ENCODE assay signal across 8 mouse cellular contexts in genomic region chr12:81484212-81484611, GRCm38 (mm10). TPM values are rescaled to one million over a fixed set of nuclear protein-coding genes. Genes with fewer than 3 reads are reported as not detected.
DNase-seq lines count a peak whose midpoint lies in the region; ATAC-seq and TF ChIP-seq lines count a peak whose summit lies in the region.

No protein-coding gene starts in this region.

- no peak overlapping the region for H3K27ac ChIP-seq in cerebellum, adult 2 months (ENCODE audit: insufficient read depth, low read length)
- H3K27ac ChIP-seq in limb, embryonic 14.5 days (replicated peaks; ENCODE audit: low read depth, low read length), result peak overlapping the region; percentile 92

- no peak for ATAC-seq in limb, embryonic 14.5 days (ENCODE audit: low FRiP score, low read depth)

- H3K9me3 ChIP-seq in limb, embryonic 14.5 days (ENCODE audit: control insufficient read depth, low read length), result no peaks in the 10 kb centered on the region

- peak overlapping the region; percentile 82 for H3K4me3 ChIP-seq in cerebellum, adult 2 months (replicated peaks; ENCODE audit: insufficient read depth, low read depth, low read length)
- peak overlapping the region; percentile 73 for H3K4me3 ChIP-seq in limb, embryonic 14.5 days (replicated peaks; ENCODE audit: low read length)

- no peak for TF ChIP-seq POLR2A in cerebellum, adult 2 months (IDR thresholded peaks at IDR 0.05; ENCODE audit: borderline replicate concordance, insufficient read depth, low read length)
- no peak for TF ChIP-seq POLR2A in limb, embryonic 14.5 days (IDR thresholded peaks at IDR 0.05; ENCODE audit: borderline replicate concordance, extremely low read depth, insufficient read depth, insufficient read length)

- no peak for TF ChIP-seq CTCF in cerebellum, adult 2 months (IDR thresholded peaks at IDR 0.05; ENCODE audit: borderline replicate concordance, insufficient read depth, low read depth, low read length)

- no peaks in the 10 kb centered on the region for H3K4me1 ChIP-seq in cerebellum, adult 2 months (ENCODE audit: control insufficient read depth, insufficient read depth, low read length)
- 0 out of 2 replicates have a peak, but pooled peaks cover 2% of the 10 kb centered on the region for H3K4me1 ChIP-seq in limb, embryonic 14.5 days (ENCODE audit: control insufficient read depth, insufficient read depth, low read length)

- 1% methylated on average over 7 of the region's 7 CpGs for WGBS in cerebellum, adult 2 months
- 2% methylated on average over 7 of the region's 7 CpGs for WGBS in limb, embryonic 14.5 days

- H3K9ac ChIP-seq in limb, embryonic 14.5 days (ENCODE audit: low read depth, low read length, severe bottlenecking), result peak overlapping the region; percentile 67

- peak overlapping the region; percentile 65 for H3K4me2 ChIP-seq in limb, embryonic 14.5 days (replicated peaks; ENCODE audit: low read depth, low read length, severe bottlenecking)

- no peaks in the 10 kb centered on the region for H3K27me3 ChIP-seq in cerebellum, adult 2 months (ENCODE audit: control insufficient read depth, insufficient read depth, low read length)
- no peaks in the 10 kb centered on the region for H3K27me3 ChIP-seq in limb, embryonic 14.5 days (ENCODE audit: control insufficient read depth, insufficient read depth, low read length)

- H3K36me3 ChIP-seq in limb, embryonic 14.5 days (ENCODE audit: control insufficient read depth, insufficient read depth, low read length), result no peaks in the 10 kb centered on the region

- DNase-seq in cerebellum, adult 2 months, result no peak
- DNase-seq in cerebellum, postnatal 25 days, result no peak
- DNase-seq in retina, embryonic 14.5 days (ENCODE audit: low spot score), result peak; percentile 20
- no peak for DNase-seq in retina, postnatal 1 day
- no peak for DNase-seq in limb, embryonic 14.5 days (ENCODE audit: low spot score)
- DNase-seq in telencephalon, adult 2 months (ENCODE audit: low read depth, low spot score), result peak; percentile 8
- DNase-seq in urinary bladder, postnatal 36 days (ENCODE audit: low spot score in 2 of 2), result no peak
- no peak for DNase-seq in left cerebral cortex, adult 9 months (ENCODE audit: low spot score in 2 of 2)

RNA-seq across cellular contexts. Expression of gene Cox16, which starts 0.7 kb away (rescaled TPM):
- 63.1 and 70.0 TPM in 2 replicates for polyA plus RNA-seq in cerebellum, adult 2 months (2012; rRNA removed)
- 79.2 and 102 TPM in 2 replicates for polyA plus RNA-seq in limb, embryonic 14.5 days (2012; rRNA removed)
- 137 and 139 TPM in 2 replicates for polyA plus RNA-seq in limb, embryonic 14.5 days (2014; fragmentation: Nextera tagmentation; extraction: Ambion mirVana)

RNA-seq across cellular contexts. Expression of gene Gm20498, which starts 48.5 kb away (rescaled TPM):
- 22.6 and 23.7 TPM in 2 replicates for polyA plus RNA-seq in cerebellum, adult 2 months (2012; rRNA removed)
- 18.8 and 19.3 TPM in 2 replicates for polyA plus RNA-seq in limb, embryonic 14.5 days (2012; rRNA removed)
- polyA plus RNA-seq in limb, embryonic 14.5 days (2014; fragmentation: Nextera tagmentation; extraction: Ambion mirVana), result 22.6 and 30.2 TPM in 2 replicates

RNA-seq across cellular contexts. Expression of gene Synj2bp, which starts 48.5 kb away (rescaled TPM):
- polyA plus RNA-seq in cerebellum, adult 2 months (2012; rRNA removed), result 28.5 and 30.3 TPM in 2 replicates
- 22.2 and 24.9 TPM in 2 replicates for polyA plus RNA-seq in limb, embryonic 14.5 days (2012; rRNA removed)
- 32.2 and 38.7 TPM in 2 replicates for polyA plus RNA-seq in limb, embryonic 14.5 days (2014; fragmentation: Nextera tagmentation; extraction: Ambion mirVana)

Comparison
In these comparisons a context has a peak if more than half of its experiments do, and no peak if none do; other contexts are left out.
1. DNase-seq: peak in retina, embryonic 14.5 days (single experiment) and telencephalon, adult 2 months (single experiment); none in cerebellum, adult 2 months (0 of 2), cerebellum, postnatal 25 days (0 of 2), retina, postnatal 1 day (single experiment), limb, embryonic 14.5 days (single experiment), urinary bladder, postnatal 36 days (0 of 2) and left cerebral cortex, adult 9 months (0 of 2).